In the genomic region with DNA sequence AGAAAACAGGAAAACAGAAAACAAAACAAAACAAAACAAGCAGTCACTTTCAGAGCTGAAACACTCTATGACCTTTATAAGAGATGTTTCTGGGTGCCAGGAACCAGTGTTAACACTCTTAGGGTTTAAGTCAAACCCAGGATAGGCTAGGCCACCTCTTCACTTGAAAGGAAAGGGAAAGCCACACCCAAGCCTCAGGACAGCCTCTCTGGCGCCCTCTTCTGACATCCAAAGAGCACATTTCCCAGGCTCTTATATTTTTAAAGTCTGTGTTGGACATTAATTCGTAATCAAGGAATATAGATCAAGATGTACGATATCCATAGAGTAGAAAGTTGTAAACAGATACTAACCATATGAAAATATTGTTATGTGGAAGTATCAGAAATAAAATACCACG, we compare ENCODE assay signal across 10 mouse cellular contexts. TPM values are rescaled to one million over a fixed set of nuclear protein-coding genes. Genes with fewer than 3 reads are reported as not detected.
A peak's percentile ranks its signal among the peaks of the same experiment; 100 is the strongest.
DNase-seq lines count a peak whose midpoint lies in the region; ATAC-seq lines count a peak whose summit lies in the region.
"Had no signal": no experiment of that assay in that cellular context is flagged by ENCODE, and none has a peak within 500 bp of the region (broad histone marks: within the 10 kb centered on the region; RNA-seq: fewer than 3 reads in every experiment).

No protein-coding gene starts in this region.

- no peaks in the 10 kb centered on the region for H3K9me3 ChIP-seq in embryonic facial prominence, embryonic 14.5 days (ENCODE audit: control insufficient read depth, low read length)
- no peaks in the 10 kb centered on the region for H3K9me3 ChIP-seq in forebrain, embryonic 12.5 days
- H3K9me3 ChIP-seq: liver, embryonic 15.5 days had no signal

- no peak overlapping the region for H3K4me3 ChIP-seq in embryonic facial prominence, embryonic 14.5 days (ENCODE audit: low read depth, low read length)
- H3K4me3 ChIP-seq in forebrain, embryonic 12.5 days (replicated peaks) = no peak overlapping the region
- H3K4me3 ChIP-seq: liver, embryonic 15.5 days had no signal

- H3K4me2 ChIP-seq in embryonic facial prominence, embryonic 14.5 days (ENCODE audit: low read depth, low read length) = no peak overlapping the region
- H3K4me2 ChIP-seq in forebrain, embryonic 12.5 days = no peak overlapping the region
- H3K4me2 ChIP-seq: liver, embryonic 15.5 days had no signal

- no peak overlapping the region for H3K9ac ChIP-seq in embryonic facial prominence, embryonic 14.5 days (ENCODE audit: low read depth, low read length)
- no peak overlapping the region for H3K9ac ChIP-seq in forebrain, embryonic 12.5 days
- H3K9ac ChIP-seq: liver, embryonic 15.5 days had no signal

- 45% methylated on average over 4 of the region's 4 CpGs for WGBS in embryonic facial prominence, embryonic 14.5 days
- 50% methylated on average over 4 of the region's 4 CpGs for WGBS in forebrain, embryonic 12.5 days

- no peak for ATAC-seq in embryonic facial prominence, embryonic 14.5 days (ENCODE audit: low read depth)
- no peak for ATAC-seq in forebrain, embryonic 12.5 days (ENCODE audit: low FRiP score)

- no peaks in the 10 kb centered on the region for H3K27me3 ChIP-seq in embryonic facial prominence, embryonic 14.5 days (replicated peaks; ENCODE audit: control insufficient read depth, insufficient read depth, low read length)
- H3K27me3 ChIP-seq in splenic B cell, adult 2 months (ENCODE audit: control insufficient read depth, insufficient read depth, low read length, poor library complexity, severe bottlenecking) = no peaks in the 10 kb centered on the region
- no peaks in the 10 kb centered on the region; the same call in 1 of the 2 replicates for H3K27me3 ChIP-seq in forebrain, embryonic 12.5 days
- H3K27me3 ChIP-seq: liver, embryonic 15.5 days had no signal

- no peaks in the 10 kb centered on the region for H3K36me3 ChIP-seq in embryonic facial prominence, embryonic 14.5 days (ENCODE audit: control insufficient read depth, insufficient read depth, low read length)
- H3K36me3 ChIP-seq in splenic B cell, adult 2 months (ENCODE audit: control insufficient read depth, insufficient read depth, low read length, poor library complexity, severe bottlenecking) = no peaks in the 10 kb centered on the region
- no peaks in the 10 kb centered on the region for H3K36me3 ChIP-seq in forebrain, embryonic 12.5 days (replicated peaks)
- H3K36me3 ChIP-seq: liver, embryonic 15.5 days had no signal

- DNase-seq in embryo, embryonic 11 days = peak; percentile 39
- no peak for DNase-seq in embryo, embryonic 9.5 days (ENCODE audit: extremely low spot score)
- peak; percentile 42 for DNase-seq in retina, embryonic 14.5 days (ENCODE audit: low spot score)
- no peak for DNase-seq in retina, postnatal 1 day
- DNase-seq in embryonic facial prominence, embryonic 14.5 days (ENCODE audit: low spot score) = peak; percentile 16
- peak; percentile 36 for DNase-seq in splenic B cell, adult 2 months (ENCODE audit: low read depth, low spot score)
- DNase-seq in urinary bladder, adult 2 months (ENCODE audit: low spot score) = no peak
- DNase-seq: gastrocnemius, postnatal 10 days had no signal

- H3K4me1 ChIP-seq in embryonic facial prominence, embryonic 14.5 days (ENCODE audit: control insufficient read depth, insufficient read depth, low read length) = no peaks in the 10 kb centered on the region
- no peaks in the 10 kb centered on the region; the same call in 1 of the 2 replicates for H3K4me1 ChIP-seq in forebrain, embryonic 12.5 days
- H3K4me1 ChIP-seq: liver, embryonic 15.5 days had no signal

- no peak overlapping the region for H3K27ac ChIP-seq in embryonic facial prominence, embryonic 14.5 days (replicated peaks; ENCODE audit: low read depth, low read length)
- H3K27ac ChIP-seq in forebrain, embryonic 12.5 days = no peak overlapping the region
- H3K27ac ChIP-seq: liver, embryonic 15.5 days had no signal

RNA-seq across cellular contexts. Expression of gene Gnb5, which starts 16.5 kb away (rescaled TPM):
- polyA plus RNA-seq in embryonic facial prominence, embryonic 14.5 days (2014; fragmentation: Nextera tagmentation; extraction: Ambion mirVana) = 30.3 and 31.1 TPM in 2 replicates
- polyA plus RNA-seq in urinary bladder, adult 2 months (2012; rRNA removed) = 17.6 and 20.6 TPM in 2 replicates
- 32.6 and 35.5 TPM in 2 replicates for polyA plus RNA-seq in forebrain, embryonic 12.5 days (2016; fragmentation: Nextera tagmentation; extraction: Ambion mirVana)

RNA-seq across cellular contexts. Expression of gene Myo5c, which starts 57.7 kb away (rescaled TPM):
- polyA plus RNA-seq in embryonic facial prominence, embryonic 14.5 days (2014; fragmentation: Nextera tagmentation; extraction: Ambion mirVana) = 2.0 and 3.4 TPM in 2 replicates
- polyA plus RNA-seq in urinary bladder, adult 2 months (2012; rRNA removed) = 10.0 and 10.3 TPM in 2 replicates
- polyA plus RNA-seq in forebrain, embryonic 12.5 days (2016; fragmentation: Nextera tagmentation; extraction: Ambion mirVana) = 0.63 and 1.3 TPM in 2 replicates

RNA-seq across cellular contexts. Expression of gene Bcl2l10, which starts 58.0 kb away (rescaled TPM):
- not detected in 2 replicates for polyA plus RNA-seq in embryonic facial prominence, embryonic 14.5 days (2014; fragmentation: Nextera tagmentation; extraction: Ambion mirVana)
- 0.06 and 0.12 TPM in 2 replicates for polyA plus RNA-seq in urinary bladder, adult 2 months (2012; rRNA removed)
- not detected in 2 replicates for polyA plus RNA-seq in forebrain, embryonic 12.5 days (2016; fragmentation: Nextera tagmentation; extraction: Ambion mirVana)
- polyA plus RNA-seq: liver, embryonic 15.5 days had no signal

Comparison
In these comparisons a context has a peak if more than half of its experiments do, and no peak if none do; other contexts are left out.
1. DNase-seq: peak in embryo, embryonic 11 days (single experiment), retina, embryonic 14.5 days (single experiment), embryonic facial prominence, embryonic 14.5 days (single experiment) and splenic B cell, adult 2 months (single experiment); none in embryo, embryonic 9.5 days (single experiment), retina, postnatal 1 day (single experiment) and urinary bladder, adult 2 months (single experiment).